Comparison of ENCODE assay signal across 8 mouse cellular contexts in the genomic region with DNA sequence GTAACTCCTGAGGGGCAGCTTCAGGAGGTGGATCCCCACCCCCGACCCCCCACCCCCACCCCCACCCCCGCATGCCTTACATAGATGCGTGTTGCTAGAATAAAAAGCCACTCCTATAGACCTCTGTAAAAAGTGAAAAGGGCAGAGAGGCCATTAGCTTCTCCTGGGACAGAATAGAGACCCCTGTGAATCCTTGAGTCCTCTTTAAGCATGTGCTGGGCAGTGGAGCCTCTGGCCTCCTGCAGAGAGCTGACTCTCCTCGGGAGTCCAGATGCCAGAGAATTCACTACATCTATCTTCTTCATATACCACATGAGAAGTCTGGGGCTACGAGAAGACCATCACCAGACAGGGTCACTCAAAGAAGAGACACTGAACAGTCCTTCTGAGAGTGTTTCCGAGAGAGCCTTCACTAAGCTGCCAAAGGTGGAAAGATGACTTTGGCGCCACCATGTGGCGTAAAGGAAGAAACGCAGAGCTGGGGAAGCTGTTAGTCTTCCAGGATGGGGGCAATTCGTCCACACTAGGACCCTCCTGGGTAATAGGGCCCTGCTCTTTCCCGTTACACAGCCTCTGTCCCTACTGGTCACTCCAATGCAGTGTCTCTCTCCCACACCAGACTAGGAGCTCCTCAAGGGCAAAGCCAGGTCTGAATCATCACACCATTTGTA. TPM values are rescaled to one million over a fixed set of nuclear protein-coding genes. Genes with fewer than 3 reads are reported as not detected.
A peak's percentile ranks its signal among the peaks of the same experiment; 100 is the strongest.
DNase-seq lines count a peak whose midpoint lies in the region; ATAC-seq and TF ChIP-seq lines count a peak whose summit lies in the region.

No protein-coding gene starts in this region.

- no peak overlapping the region for H3K27ac ChIP-seq in embryonic facial prominence, embryonic 11.5 days (replicated peaks; ENCODE audit: low read depth, low read length)
- H3K27ac ChIP-seq in heart, postnatal 0 days (ENCODE audit: low read depth) = peak overlapping the region; percentile 78
- H3K27ac ChIP-seq in lung, postnatal 0 days (ENCODE audit: low read length) = peak overlapping the region; percentile 83

- no peaks in the 10 kb centered on the region for H3K27me3 ChIP-seq in embryonic facial prominence, embryonic 11.5 days (ENCODE audit: control insufficient read depth, insufficient read depth, low read length)
- no peaks in the 10 kb centered on the region for H3K27me3 ChIP-seq in heart, postnatal 0 days (ENCODE audit: control insufficient read depth, insufficient read depth, low read length)
- H3K27me3 ChIP-seq in lung, postnatal 0 days (replicated peaks; ENCODE audit: insufficient read depth, low read length) = no peaks in the 10 kb centered on the region

- H3K4me3 ChIP-seq in embryonic facial prominence, embryonic 11.5 days (ENCODE audit: low read depth, low read length) = no peak overlapping the region
- no peak overlapping the region for H3K4me3 ChIP-seq in heart, postnatal 0 days (ENCODE audit: low read depth, low read length)
- no peak overlapping the region for H3K4me3 ChIP-seq in lung, postnatal 0 days (ENCODE audit: low read depth, low read length)

- WGBS in embryonic facial prominence, embryonic 11.5 days = 13% methylated on average over 11 of the region's 11 CpGs
- 15% methylated on average over 11 of the region's 11 CpGs for WGBS in heart, postnatal 0 days
- 11% methylated on average over 11 of the region's 11 CpGs for WGBS in lung, postnatal 0 days

- H3K9me3 ChIP-seq in embryonic facial prominence, embryonic 11.5 days (replicated peaks; ENCODE audit: control insufficient read depth, low read length) = no peaks in the 10 kb centered on the region
- H3K9me3 ChIP-seq in heart, postnatal 0 days (replicated peaks; ENCODE audit: control insufficient read depth, low read length) = no peaks in the 10 kb centered on the region
- H3K9me3 ChIP-seq in lung, postnatal 0 days (ENCODE audit: low read length) = no peaks in the 10 kb centered on the region

- H3K4me2 ChIP-seq in embryonic facial prominence, embryonic 11.5 days (ENCODE audit: low read depth, low read length) = no peak overlapping the region
- H3K4me2 ChIP-seq in heart, postnatal 0 days (ENCODE audit: low read depth, low read length) = 0 out of 2 replicates have a peak overlapping the region, but pooled peaks have one; percentile 4
- 0 out of 2 replicates have a peak overlapping the region, but pooled peaks have one; percentile 9 for H3K4me2 ChIP-seq in lung, postnatal 0 days (replicated peaks; ENCODE audit: low read depth, low read length)

- no peak for TF ChIP-seq EP300 in heart, postnatal 0 days (IDR thresholded peaks at IDR 0.05; ENCODE audit: low read depth)
- TF ChIP-seq EP300 in lung, postnatal 0 days (IDR thresholded peaks at IDR 0.05) = no peak

- peak; percentile 62 for DNase-seq in adrenal gland, adult 2 months
- peak; percentile 90 for DNase-seq in embryonic facial prominence, embryonic 11.5 days (ENCODE audit: low spot score)
- peak; percentile 79 for DNase-seq in heart, postnatal 0 days (ENCODE audit: low spot score)
- DNase-seq in kidney, postnatal 4 days = peak; percentile 63 to 76
- peak; percentile 90 for DNase-seq in lung, postnatal 0 days (ENCODE audit: low spot score)
- DNase-seq in ovary, adult 18-20 months (ENCODE audit: low spot score) = peak; percentile 28
- DNase-seq in thymus, postnatal 14 days = peak; percentile 49

- H3K4me1 ChIP-seq in embryonic facial prominence, embryonic 11.5 days (ENCODE audit: control insufficient read depth, insufficient read depth, low read length) = no peaks in the 10 kb centered on the region
- peaks cover 12% of the 10 kb centered on the region for H3K4me1 ChIP-seq in heart, postnatal 0 days (ENCODE audit: control insufficient read depth, insufficient read depth)
- no peaks in the 10 kb centered on the region for H3K4me1 ChIP-seq in lung, postnatal 0 days (ENCODE audit: insufficient read depth, low read depth, low read length)

- no peaks in the 10 kb centered on the region for H3K36me3 ChIP-seq in embryonic facial prominence, embryonic 11.5 days (replicated peaks; ENCODE audit: control insufficient read depth, insufficient read depth, low read depth, low read length)
- H3K36me3 ChIP-seq in heart, postnatal 0 days (replicated peaks; ENCODE audit: control insufficient read depth, insufficient read depth, low read length) = no peaks in the 10 kb centered on the region
- H3K36me3 ChIP-seq in lung, postnatal 0 days (ENCODE audit: insufficient read depth, low read length) = no peaks in the 10 kb centered on the region

- TF ChIP-seq CTCF in heart, postnatal 0 days (IDR thresholded peaks at IDR 0.05; ENCODE audit: low read depth) = peak; percentile 96
- TF ChIP-seq CTCF in lung, postnatal 0 days (IDR thresholded peaks at IDR 0.05) = peak; percentile 96

- no peak overlapping the region for H3K9ac ChIP-seq in embryonic facial prominence, embryonic 11.5 days (replicated peaks; ENCODE audit: low read length)
- no peak overlapping the region for H3K9ac ChIP-seq in heart, postnatal 0 days (replicated peaks; ENCODE audit: low read depth, low read length)
- no peak overlapping the region for H3K9ac ChIP-seq in lung, postnatal 0 days (replicated peaks; ENCODE audit: low read depth)

- peak; percentile 63 for ATAC-seq in CD4-positive, CD25-positive, alpha-beta regulatory T cell, adult 4 months
- ATAC-seq in embryonic facial prominence, embryonic 11.5 days (replicated peaks; ENCODE audit: insufficient number of reproducible peaks, low FRiP score, low TSS enrichment, low read depth) = peak; percentile 40; the same call in 1 of the 2 replicates
- peak; percentile 58 for ATAC-seq in heart, postnatal 0 days (ENCODE audit: insufficient read depth, low read depth)
- ATAC-seq in lung, postnatal 0 days = peak; percentile 71

RNA-seq across cellular contexts. Expression of a gene that starts 39.0 kb away (rescaled TPM):
- not detected for polyA plus RNA-seq in CD4-positive, CD25-positive, alpha-beta regulatory T cell, adult 4 months (2017; shearing (Covaris generic))
- 1 to 10 TPM; 1.9 to 5.0 TPM for total RNA-seq in adrenal gland, adult 2 months (2021)
- 3.8 and 4.8 TPM in 2 replicates for polyA plus RNA-seq in adrenal gland, adult 2 months (2012; rRNA removed)
- polyA plus RNA-seq in embryonic facial prominence, embryonic 11.5 days (2014; fragmentation: Nextera tagmentation; extraction: Ambion mirVana) = 0.31 and 0.46 TPM in 2 replicates
- total RNA-seq in heart, postnatal 0 days (2014; rRNA removed; ENCODE audit: low replicate concordance) = 8.0 and 12.9 TPM in 2 replicates
- polyA plus RNA-seq in heart, postnatal 0 days (2015; fragmentation: Nextera tagmentation; extraction: Ambion mirVana) = 3.0 and 3.8 TPM in 2 replicates
- 11.5 and 11.6 TPM in 2 replicates for polyA plus RNA-seq in lung, postnatal 0 days (2015; fragmentation: Nextera tagmentation; extraction: Ambion mirVana)

RNA-seq across cellular contexts. Expression of a gene that starts 41.0 kb away (rescaled TPM):
- polyA plus RNA-seq in CD4-positive, CD25-positive, alpha-beta regulatory T cell, adult 4 months (2017; shearing (Covaris generic)) = 10 to 100 TPM; 38.9 to 44.1 TPM
- total RNA-seq in adrenal gland, adult 2 months (2021) = 10 to 100 TPM; 15.3 to 25.1 TPM
- 6.3 and 8.2 TPM in 2 replicates for polyA plus RNA-seq in adrenal gland, adult 2 months (2012; rRNA removed)
- polyA plus RNA-seq in embryonic facial prominence, embryonic 11.5 days (2014; fragmentation: Nextera tagmentation; extraction: Ambion mirVana) = 21.9 and 23.9 TPM in 2 replicates
- 15.6 and 19.3 TPM in 2 replicates for total RNA-seq in heart, postnatal 0 days (2014; rRNA removed; ENCODE audit: low replicate concordance)
- 8.7 and 9.7 TPM in 2 replicates for polyA plus RNA-seq in heart, postnatal 0 days (2015; fragmentation: Nextera tagmentation; extraction: Ambion mirVana)
- polyA plus RNA-seq in lung, postnatal 0 days (2015; fragmentation: Nextera tagmentation; extraction: Ambion mirVana) = 16.0 and 17.7 TPM in 2 replicates

Comparison
In these comparisons a context has a peak if more than half of its experiments do, and no peak if none do; other contexts are left out.
1. DNase-seq: peak in every context shown above with its lines; median percentile 90 in embryonic facial prominence, embryonic 11.5 days; 90 in lung, postnatal 0 days; 79 in heart, postnatal 0 days; 70 in kidney, postnatal 4 days; 62 in adrenal gland, adult 2 months; 49 in thymus, postnatal 14 days; 28 in ovary, adult 18-20 months.